Mouse (Mus musculus) lung, postnatal 0 days (tissue): ENCODE measurements at regions not wholly inside any gene's neighbourhood (a gene's known extent, or its start where the extent isn't known, plus 50 kb on each side); places are given as distances from the start of the nearest gene placed in this dataset.

Source experiments
- CTCF ChIP-seq: IDR thresholded peaks from 2 replicates; pipeline ENCODE4 v1.5.1; 2016; ENCODE audit warnings: antibody characterized with exemption, mild to moderate bottlenecking
- EP300 ChIP-seq: IDR thresholded peaks from 2 replicates; pipeline ENCODE4 v1.6.1; 2016; ENCODE audit warnings: antibody characterized with exemption, mild to moderate bottlenecking, control low read depth

DNA sequence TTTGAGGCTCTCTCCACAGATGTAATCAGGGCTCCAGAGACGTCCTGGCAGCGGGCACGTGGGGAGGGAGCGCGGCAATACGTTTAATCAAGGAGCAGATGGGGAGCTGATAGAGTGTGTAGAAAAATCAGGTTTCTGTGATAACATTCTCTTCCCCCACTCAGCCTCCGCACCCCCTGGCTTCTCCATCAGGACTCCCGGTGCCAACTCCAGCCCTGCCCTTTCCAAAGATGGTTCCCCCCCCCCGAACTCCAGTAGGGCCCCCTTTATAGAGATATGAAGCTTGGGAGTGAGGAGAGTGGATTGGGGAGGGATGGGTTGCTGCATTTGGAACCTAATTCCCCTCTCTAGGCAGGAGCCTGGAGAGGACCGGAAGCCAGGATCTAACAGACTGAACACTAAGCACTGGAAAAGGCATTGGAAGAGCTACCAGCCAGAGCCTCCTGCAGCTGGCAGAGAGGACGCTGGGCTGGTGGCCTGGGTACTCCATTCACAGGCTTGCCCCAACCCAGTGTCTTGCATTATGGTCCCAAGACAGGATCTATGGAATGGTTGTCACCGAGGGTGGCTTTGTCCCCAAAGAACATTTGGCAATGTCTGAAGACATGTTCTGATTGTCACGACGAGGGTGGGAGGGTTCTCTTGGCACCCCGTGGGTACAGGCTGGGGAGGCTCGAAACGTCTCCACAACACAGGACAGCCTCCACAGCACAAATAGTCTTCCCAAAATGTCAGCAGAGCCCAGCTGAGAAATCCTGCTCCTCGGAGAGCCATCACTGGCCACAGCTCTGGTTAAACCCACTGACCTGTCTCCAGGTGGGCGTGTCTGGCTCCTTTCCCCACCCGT is 218.2 kb upstream of the Sdk2 start:
- TF ChIP-seq CTCF: no peak
- no peak for TF ChIP-seq EP300
